Mouse (Mus musculus) CH12.LX (cell line): ENCODE measurements at regions not wholly inside any gene's neighbourhood (a gene's known extent, or its start where the extent isn't known, plus 50 kb on each side); places are given as distances from the start of the nearest gene placed in this dataset.

Source experiments
- DNase-seq: peaks from one replicate; pipeline ENCODE4 v3.0.0-alpha.2; 2013; ENCODE audit errors: extremely low read depth
- H3K27ac ChIP-seq: 2 replicates; pipeline ENCODE4 v1.5.1; 2012; ENCODE audit warnings: low read depth, mild to moderate bottlenecking, control low read depth, moderate library complexity; ENCODE audit not compliant: insufficient read depth
- H3K27me3 ChIP-seq: replicated peaks from 2 replicates; pipeline ENCODE3; 2012; ENCODE audit warnings: inconsistent platforms
- H3K36me3 ChIP-seq, 2 experiments: replicated peaks in 1 of 2; 2 replicates each; pipeline versions ENCODE3 to v1.6.1; 2012; ENCODE audit warnings: inconsistent platforms in 1 of 2, low read length in 1 of 2, mild to moderate bottlenecking in 1 of 2, mixed read lengths in 1 of 2, moderate library complexity in 1 of 2; ENCODE audit not compliant: control insufficient read depth in 1 of 2, insufficient read depth in 1 of 2
- H3K4me1 ChIP-seq, 2 experiments: 2 replicates each; pipeline ENCODE4 v1.6.1; 2012; ENCODE audit warnings: inconsistent platforms in 1 of 2, moderate library complexity in 1 of 2; ENCODE audit not compliant: insufficient read depth in 2 of 2, control insufficient read depth in 1 of 2
- H3K4me2 ChIP-seq: 2 replicates; pipeline ENCODE4 v1.6.1; 2012; ENCODE audit warnings: low read depth, mild to moderate bottlenecking, control low read depth; ENCODE audit not compliant: poor library complexity, insufficient read depth, severe bottlenecking
- H3K4me3 ChIP-seq, 3 experiments: fragments of 150-350 bp in 1 of 3; sonication (generic) in 1 of 3; replicated peaks in 1 of 3; 2 replicates each; pipeline versions ENCODE3 to v1.5.1; 2011 to 2012; ENCODE audit warnings: low read depth in 2 of 3, low read length in 2 of 3, mild to moderate bottlenecking in 2 of 3, moderate library complexity in 2 of 3, control low read depth in 1 of 3, improper control_type of control experiment in 1 of 3, inconsistent platforms in 1 of 3, mixed read lengths in 1 of 3; ENCODE audit not compliant: poor library complexity in 1 of 3
- H3K79me2 ChIP-seq: replicated peaks from 2 replicates; pipeline ENCODE4 v1.6.1; 2012; ENCODE audit warnings: mild to moderate bottlenecking, moderate library complexity; ENCODE audit not compliant: control insufficient read depth, poor library complexity, insufficient read depth, severe bottlenecking; ENCODE audit errors: extremely low read depth
- H3K9ac ChIP-seq: 2 replicates; pipeline ENCODE4 v1.6.1; 2012; ENCODE audit warnings: low read depth, mild to moderate bottlenecking, control low read depth, moderate library complexity; ENCODE audit not compliant: insufficient read depth
- H3K9me3 ChIP-seq: replicated peaks from 2 replicates; pipeline ENCODE3; 2012; ENCODE audit warnings: low read length, inconsistent platforms, mixed read lengths
- CHD2 ChIP-seq: IDR thresholded peaks from 2 replicates; pipeline ENCODE4 v1.6.1; 2011; ENCODE audit warnings: low read length, improper control_type of control experiment
- CTCF ChIP-seq, 2 experiments: IDR thresholded peaks in 1 of 2; conservative IDR thresholded peaks in 1 of 2; 2 replicates each; pipeline ENCODE4 v1.5.1; 2011 to 2012; ENCODE audit warnings: low read depth in 2 of 2, low read length in 2 of 2, improper control_type of control experiment in 1 of 2, inconsistent platforms in 1 of 2, mild to moderate bottlenecking in 1 of 2, moderate library complexity in 1 of 2
- ELF1 ChIP-seq: IDR thresholded peaks from 2 replicates; pipeline ENCODE4 v1.6.1; 2014; ENCODE audit warnings: low read depth, mild to moderate bottlenecking, inconsistent platforms, low read length, improper control_type of control experiment
- EP300 ChIP-seq: IDR thresholded peaks from 2 replicates; pipeline ENCODE4 v1.6.1; 2011; ENCODE audit warnings: low read length, improper control_type of control experiment
- GABPA ChIP-seq: IDR thresholded peaks from 2 replicates; pipeline ENCODE4 v1.6.1; 2012; ENCODE audit warnings: low read depth, low read length, improper control_type of control experiment, inconsistent platforms; ENCODE audit not compliant: insufficient replicate concordance
- JUND ChIP-seq: conservative IDR thresholded peaks from 2 replicates; pipeline ENCODE4 v1.6.1; 2011; ENCODE audit warnings: low read depth, low read length, improper control_type of control experiment
- MAZ ChIP-seq: IDR thresholded peaks from 2 replicates; pipeline ENCODE4 v1.6.1; 2012; ENCODE audit warnings: low read depth, mild to moderate bottlenecking, inconsistent platforms, low read length, improper control_type of control experiment, moderate library complexity
- MEF2A ChIP-seq: IDR thresholded peaks from 2 replicates; pipeline ENCODE4 v1.6.1; 2014; ENCODE audit warnings: low read depth, mild to moderate bottlenecking, inconsistent platforms, low read length, improper control_type of control experiment, borderline replicate concordance
- MXI1 ChIP-seq: IDR thresholded peaks from 2 replicates; pipeline ENCODE4 v1.6.1; 2011; ENCODE audit warnings: mild to moderate bottlenecking, low read depth, low read length, improper control_type of control experiment
- MYC ChIP-seq: IDR thresholded peaks from 2 replicates; pipeline ENCODE4 v1.6.1; 2011; ENCODE audit warnings: low read depth, mild to moderate bottlenecking, improper control_type of control experiment, low read length
- NRF1 ChIP-seq: IDR thresholded peaks from 2 replicates; pipeline ENCODE4 v1.6.1; 2014; ENCODE audit warnings: low read depth, mild to moderate bottlenecking, inconsistent platforms, low read length, improper control_type of control experiment, moderate library complexity
- PAX5 ChIP-seq: IDR thresholded peaks from 2 replicates; pipeline ENCODE4 v1.6.1; 2012; ENCODE audit warnings: low read length, inconsistent platforms, mixed read lengths
- POLR2A ChIP-seq: IDR thresholded peaks from 2 replicates; pipeline ENCODE4 v1.6.1; 2011; ENCODE audit warnings: low read depth, mild to moderate bottlenecking, improper control_type of control experiment, low read length
- RAD21 ChIP-seq: IDR thresholded peaks from 2 replicates; pipeline ENCODE4 v1.6.1; 2011; ENCODE audit warnings: low read depth, mild to moderate bottlenecking, low read length, improper control_type of control experiment, moderate library complexity
- TBP ChIP-seq: conservative IDR thresholded peaks from 2 replicates; pipeline ENCODE4 v1.6.1; 2011; ENCODE audit warnings: low read depth, low read length, improper control_type of control experiment
- UBTF ChIP-seq: IDR thresholded peaks from 2 replicates; pipeline ENCODE4 v1.6.1; 2012; ENCODE audit warnings: low read depth, mild to moderate bottlenecking, inconsistent platforms, low read length, improper control_type of control experiment, moderate library complexity
- USF1 ChIP-seq: IDR thresholded peaks from 2 replicates; pipeline ENCODE4 v1.6.1; 2014; ENCODE audit warnings: low read depth, mild to moderate bottlenecking, inconsistent platforms, low read length, improper control_type of control experiment
- ZC3H11A ChIP-seq: IDR thresholded peaks from 2 replicates; pipeline ENCODE4 v1.6.1; 2012; ENCODE audit warnings: low read depth, mild to moderate bottlenecking, inconsistent platforms, low read length, improper control_type of control experiment
- ZNF384 ChIP-seq: IDR thresholded peaks from 2 replicates; pipeline ENCODE4 v1.6.1; 2012; ENCODE audit warnings: low read depth, low read length, improper control_type of control experiment, inconsistent platforms
- dilution Hi-C: fragments of 300-500 bp; cut with MboI; formaldehyde crosslinking; loops from 2 replicates; pipeline ENCODE4 v1.14.3; 2020; ENCODE audit warnings: low sequenced_read_pairs; ENCODE audit not compliant: extremely low pct_unique_long_range_greater_than_20kb, extremely low pct_ligation_motif_present
- in situ Hi-C: fragments of 300-500 bp; cut with MboI; formaldehyde crosslinking; loops from 3 replicates; pipeline ENCODE4 v1.14.3; 2019; ENCODE audit warnings: low sequenced_read_pairs, low pct_ligation_motif_present, low pct_unique_long_range_greater_than_20kb, mixed read lengths

- Histone ChIP-seq H3K4me3 (no peak overlapping the region), H3K4me1 (0 out of 4 replicates have a peak, but pooled peaks cover 0 to 4% of the 10 kb centered on the region in 2 experiments), H3K79me2 (no peaks in the 10 kb centered on the region), H3K4me2 (no peak overlapping the region), H3K36me3 (no peaks in the 10 kb centered on the region), H3K27me3 (no peaks in the 10 kb centered on the region), H3K9me3 (no peaks in the 10 kb centered on the region), H3K9ac (no peak overlapping the region), H3K27ac (no peak overlapping the region)
- DNase-seq, result no peak
- TF ChIP-seq USF1, result no peak
- no peak for TF ChIP-seq NRF1
- TF ChIP-seq UBTF, result no peak
- no peak for TF ChIP-seq POLR2A
- TF ChIP-seq ZNF384, result no peak
- TF ChIP-seq MAZ, result no peak
- TF ChIP-seq EP300, result no peak
- no peak for TF ChIP-seq PAX5
- TF ChIP-seq CHD2, result no peak
- no peak for TF ChIP-seq TBP
- no peak for TF ChIP-seq MYC
- TF ChIP-seq MXI1, result no peak
- in situ Hi-C loops, result no loop called here
- dilution Hi-C loops, result no loop called here
Observed at GRCm38 (mm10) chr13:56021716-56022115, 114.4 kb downstream of the H2afy start.

- no peak for TF ChIP-seq JUND
- TF ChIP-seq MEF2A, result no peak
- no peak for TF ChIP-seq POLR2A
- no peak for TF ChIP-seq GABPA
- no peak for TF ChIP-seq MAZ
- no peak for TF ChIP-seq RAD21
- no peak for TF ChIP-seq CHD2
- no peak for TF ChIP-seq MYC
- H3K9me3 ChIP-seq, result peaks cover 10% of the 10 kb centered on the region
- peaks cover 11% of the 10 kb centered on the region for H3K27me3 ChIP-seq
- H3K4me1 ChIP-seq, result no peaks in the 10 kb centered on the region
- no peak overlapping the region for H3K4me2 ChIP-seq
- no peak overlapping the region for H3K27ac ChIP-seq
- H3K9ac ChIP-seq, result no peak overlapping the region
- no peak overlapping the region for H3K4me3 ChIP-seq
- in situ Hi-C loops (no loop called here), dilution Hi-C loops (no loop called here)
- H3K79me2 ChIP-seq, result no peaks in the 10 kb centered on the region
- DNase-seq, result no peak
- H3K36me3 ChIP-seq, result no peaks in the 10 kb centered on the region
Observed at GRCm38 (mm10) chr13:56014006-56014405, 122.2 kb downstream of the H2afy start.

GRCm38 (mm10) chr13:56010416-56010815 lies 125.7 kb downstream of the H2afy start:
- dilution Hi-C loops, result no loop called here
- in situ Hi-C loops, result no loop called here
- Histone ChIP-seq H3K4me3 (no peak overlapping the region), H3K4me2 (no peak overlapping the region)
- no peak for DNase-seq
- TF ChIP-seq CTCF (conservative IDR thresholded peaks at IDR 0.05 in 1 of 2, IDR thresholded peaks at IDR 0.05 in 1 of 2; ENCODE audit: low read depth in 2 of 2, low read length in 2 of 2), result no peak
- TF ChIP-seq ZC3H11A, result no peak
- TF ChIP-seq ELF1, result no peak
- TF ChIP-seq ZNF384, result no peak
- TF ChIP-seq, all 38 proteins: peak for 0
- Histone ChIP-seq H3K27me3 (peaks cover 22% of the 10 kb centered on the region), H3K36me3 (no peaks in the 10 kb centered on the region), H3K9me3 (peaks cover 10% of the 10 kb centered on the region), H3K27ac (no peak overlapping the region), H3K79me2 (no peaks in the 10 kb centered on the region), H3K9ac (no peak overlapping the region), H3K4me1 (no peaks in the 10 kb centered on the region)
